Mouse (Mus musculus) heart, embryonic 12.5 days (tissue): ENCODE data around the gene Frmd7. TPM values are rescaled to one million over a fixed set of nuclear protein-coding genes. Genes with fewer than 3 reads are reported as not detected.

Experiments used
- ATAC-seq: fragments of 200-750 bp; cut with Nextera tagmentation; 2 replicates; pipeline ENCODE4 v1.8.0; 2017; ENCODE audit warnings: moderate TSS enrichment, moderate library complexity; ENCODE audit not compliant: insufficient number of reproducible peaks, low FRiP score
- H3K27ac ChIP-seq: fragments of 300-500 bp; sonication (generic); 2 replicates; pipeline ENCODE4 v1.5.1; 2016; ENCODE audit warnings: mild to moderate bottlenecking, moderate library complexity; ENCODE audit not compliant: poor library complexity, severe bottlenecking
- H3K27me3 ChIP-seq: fragments of 300-500 bp; sonication (generic); replicated peaks from 2 replicates; pipeline ENCODE4 v1.6.1; 2016; ENCODE audit warnings: mild to moderate bottlenecking, moderate library complexity
- H3K36me3 ChIP-seq: fragments of 300-500 bp; sonication (generic); 2 replicates; pipeline ENCODE4 v1.6.1; 2016; ENCODE audit warnings: mild to moderate bottlenecking, moderate library complexity
- H3K4me1 ChIP-seq: fragments of 300-500 bp; sonication (generic); replicated peaks from 2 replicates; pipeline ENCODE4 v1.6.1; 2016; ENCODE audit warnings: mild to moderate bottlenecking
- H3K4me2 ChIP-seq: fragments of 300-500 bp; sonication (generic); 2 replicates; pipeline ENCODE4 v1.6.1; 2016; ENCODE audit warnings: mild to moderate bottlenecking, moderate library complexity
- H3K4me3 ChIP-seq: fragments of 300-500 bp; sonication (generic); 2 replicates; pipeline ENCODE4 v1.5.1; 2016; ENCODE audit warnings: mild to moderate bottlenecking
- H3K9ac ChIP-seq: fragments of 300-500 bp; sonication (generic); 2 replicates; pipeline ENCODE4 v1.6.1; 2016; ENCODE audit warnings: mild to moderate bottlenecking, moderate library complexity
- H3K9me3 ChIP-seq: fragments of 300-500 bp; sonication (generic); replicated peaks from 2 replicates; pipeline ENCODE4 v1.6.1; 2016; ENCODE audit warnings: mild to moderate bottlenecking, moderate library complexity
- WGBS: fragments of 180-500 bp; shearing (Covaris S2); methylation state at CpG from one replicate; pipeline ENCODE4 v1.1.7; 2016; 5-methylcytosine and 5-hydroxymethylcytosine counted together
- polyA plus RNA-seq: library from polyadenylated mRNA; unstranded; fragments of >200 nt; fragmentation: Nextera tagmentation; extraction: Ambion mirVana; gene quantifications from 2 replicates; pipeline ENCODE4 v1.2.1, GENCODE M21; 2016

Gene Frmd7
- polyA plus RNA-seq, 1 experiment from 2014 or later = 0.31 TPM

DNA sequence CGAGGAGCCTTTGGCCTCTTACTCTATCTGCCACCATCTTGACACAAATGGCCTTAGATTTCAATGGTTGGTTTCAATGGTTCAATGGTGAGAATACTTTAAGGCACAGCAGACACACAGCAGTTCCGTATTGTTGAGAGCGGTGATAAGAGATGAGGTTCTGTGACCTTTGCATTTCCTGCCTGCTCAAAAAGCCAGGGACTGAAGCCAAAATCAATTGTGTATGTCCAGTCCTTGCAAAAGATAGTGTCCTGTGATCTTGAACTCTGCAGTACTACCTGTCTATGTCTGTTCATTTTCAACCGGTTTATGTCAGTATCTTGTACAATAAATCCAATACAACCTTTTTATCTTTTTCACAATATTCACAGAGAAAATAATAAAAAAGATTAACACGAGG lies 77.8 kb downstream of the Frmd7 start:
- no peaks in the 10 kb centered on the region for H3K9me3 ChIP-seq
- no peaks in the 10 kb centered on the region for H3K27me3 ChIP-seq
- WGBS = 59% methylated on average over 5 of the region's 5 CpGs
- ATAC-seq = no peak
- H3K36me3 ChIP-seq = no peaks in the 10 kb centered on the region
- H3K4me2 ChIP-seq = no peak overlapping the region
- no peak overlapping the region for H3K9ac ChIP-seq
- no peak overlapping the region for H3K27ac ChIP-seq
- no peaks in the 10 kb centered on the region for H3K4me1 ChIP-seq
- no peak overlapping the region for H3K4me3 ChIP-seq

GRCm38 (mm10) chrX:50863771-50864170 lies 78.7 kb downstream of the Frmd7 start:
- WGBS = 69% methylated on average over 2 of the region's 2 CpGs

GRCm38 (mm10) chrX:50850428-50851184 lies 91.9 kb downstream of the Frmd7 start:
- Histone ChIP-seq H3K27me3 (no peaks in the 10 kb centered on the region), H3K4me3 (no peak overlapping the region), H3K36me3 (no peaks in the 10 kb centered on the region), H3K4me1 (no peaks in the 10 kb centered on the region), H3K4me2 (no peak overlapping the region), H3K9me3 (no peaks in the 10 kb centered on the region), H3K27ac (no peak overlapping the region), H3K9ac (no peak overlapping the region)
- WGBS = 67% methylated on average over 6 of the region's 6 CpGs
- no peak for ATAC-seq

More at GRCm38 (mm10) chrX:50863771-50864170, 78.7 kb downstream of the Frmd7 start:
- no peaks in the 10 kb centered on the region for H3K27me3 ChIP-seq
- no peak overlapping the region for H3K4me2 ChIP-seq
- H3K27ac ChIP-seq = no peak overlapping the region
- H3K36me3 ChIP-seq = no peaks in the 10 kb centered on the region
- H3K4me3 ChIP-seq = no peak overlapping the region
- no peaks in the 10 kb centered on the region for H3K4me1 ChIP-seq
- ATAC-seq = no peak
- H3K9me3 ChIP-seq = no peaks in the 10 kb centered on the region
- no peak overlapping the region for H3K9ac ChIP-seq

Other genes with a start within 250 kb of the Frmd7 start
- 9.6 and 10.5 TPM in 2 replicates for gene Stk26, start 101.7 kb downstream of the Frmd7 start, polyA plus RNA-seq
- gene Rap2c, start 75.3 kb upstream of the Frmd7 start, polyA plus RNA-seq = 29.7 and 30.2 TPM in 2 replicates